Mouse (Mus musculus): ENCODE measurements around the gene Rbm45.

Gene Rbm45

GRCm38 (mm10) chr2:76369821-76370655, at the start of gene Rbm45:
Gene Rbm45 (plus strand): TSS chr2:76369984.
- peak; percentile 33 for DNase-seq (ENCODE audit: low read depth)

DNA sequence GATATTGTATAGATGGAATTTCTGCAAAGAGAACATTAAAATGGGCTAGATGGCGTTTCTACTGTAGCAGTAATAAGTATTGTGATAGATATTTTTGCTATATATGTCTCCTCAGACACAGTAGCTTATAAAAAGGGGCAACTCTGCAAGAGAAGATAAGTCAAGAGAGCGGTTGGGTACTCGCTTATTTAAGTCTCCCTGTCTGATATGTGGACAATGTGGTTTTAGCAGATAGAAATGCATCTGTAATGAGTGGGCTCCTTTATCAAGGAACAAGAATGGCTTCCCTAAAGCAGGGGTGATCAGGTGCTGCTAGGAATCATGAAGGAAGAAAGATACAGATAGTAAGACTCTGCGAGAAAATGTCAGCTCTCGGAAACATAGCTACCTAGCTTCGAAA, 49.4 kb upstream of the Rbm45 start:
- DNase-seq (ENCODE audit: low read depth) = no peak

DNA sequence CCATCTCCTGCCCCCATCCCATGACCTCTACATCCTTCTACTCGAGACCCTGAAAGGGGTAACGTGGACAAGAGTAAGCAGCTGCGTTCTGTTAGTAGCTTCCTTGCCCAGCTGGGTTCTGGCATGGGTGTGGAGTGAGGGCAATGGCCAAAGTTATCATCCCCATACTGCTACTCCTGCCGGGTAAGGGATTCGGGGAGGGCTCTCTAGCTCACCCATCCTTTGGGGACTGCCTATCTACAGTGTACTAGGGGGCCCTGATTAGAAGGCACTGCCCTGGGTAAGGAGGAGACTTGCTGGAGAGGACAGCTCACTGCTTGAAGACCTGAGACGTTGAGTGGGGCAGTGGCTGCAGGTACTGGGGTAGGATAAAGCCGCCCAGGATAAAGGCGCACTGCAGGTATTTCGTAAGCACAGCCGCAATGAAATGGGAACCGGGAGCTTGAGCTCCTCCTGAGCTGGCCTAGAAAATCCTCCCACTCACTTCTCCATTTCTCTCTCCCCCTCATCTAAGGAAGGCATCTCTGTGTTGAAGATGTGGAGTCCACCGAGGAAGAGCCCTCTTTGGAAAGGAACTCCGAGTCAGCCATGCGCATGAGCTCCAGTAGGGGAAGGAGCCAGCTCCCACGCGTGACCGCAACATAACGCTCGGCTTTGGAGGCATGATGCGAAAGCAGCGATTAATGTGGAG, 46.5 kb upstream of the Rbm45 start:
- DNase-seq (ENCODE audit: low read depth) = no peak

- DNase-seq (ENCODE audit: low read depth) = no peak
Measured at GRCm38 (mm10) chr2:76324463-76324862, 45.3 kb upstream of the Rbm45 start.

DNA sequence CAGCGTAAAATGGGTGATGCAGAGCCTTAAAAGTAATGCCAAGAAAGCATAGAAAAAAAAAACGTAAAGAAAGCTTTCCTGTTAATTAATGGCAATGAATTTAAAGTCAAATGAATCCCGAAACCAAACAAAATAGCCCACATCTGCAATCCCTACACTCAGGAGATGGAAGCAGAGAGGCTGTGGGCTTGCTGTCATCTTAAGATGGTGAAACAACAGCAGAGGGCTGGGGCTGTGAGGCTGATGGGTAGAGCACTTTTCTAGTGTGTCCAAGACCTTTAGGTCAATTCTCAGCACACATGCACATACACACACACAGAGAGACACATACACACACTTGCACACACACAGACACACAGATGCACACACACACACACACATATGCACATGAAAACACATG, 43.6 kb upstream of the Rbm45 start:
- no peak for DNase-seq (ENCODE audit: low read depth)

DNA sequence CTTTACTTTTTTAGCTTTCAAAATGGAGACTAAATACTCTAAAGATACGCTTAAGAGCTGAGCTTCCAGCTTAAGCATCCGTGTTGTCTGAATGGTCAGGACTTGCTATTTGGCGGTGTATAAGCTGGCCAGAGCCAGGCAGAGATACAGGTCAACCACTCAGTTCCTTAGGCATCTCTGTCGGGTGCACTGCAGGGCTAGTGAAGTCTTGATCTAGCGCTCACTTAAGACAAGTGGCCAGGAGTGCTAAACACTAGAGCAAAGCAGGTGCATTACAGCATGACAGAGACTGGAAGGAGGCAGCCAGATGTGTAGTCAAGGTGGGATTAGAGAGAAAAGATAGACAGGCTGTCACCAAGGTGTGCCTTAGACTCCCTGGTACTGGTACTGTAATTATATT, 39.7 kb upstream of the Rbm45 start:
- no peak for DNase-seq (ENCODE audit: low read depth)

- DNase-seq (ENCODE audit: low read depth) = peak; percentile 16
Measured at GRCm38 (mm10) chr2:76332161-76332805, 37.5 kb upstream of the Rbm45 start.

GRCm38 (mm10) chr2:76334596-76334995, 35.2 kb upstream of the Rbm45 start:
- DNase-seq (ENCODE audit: low read depth) = no peak

- DNase-seq (ENCODE audit: low read depth) = no peak
Measured at GRCm38 (mm10) chr2:76338215-76339156, 31.3 kb upstream of the Rbm45 start, which contains the start of gene Pde11a. Gene Pde11a (minus strand): TSS chr2:76338774.

DNA sequence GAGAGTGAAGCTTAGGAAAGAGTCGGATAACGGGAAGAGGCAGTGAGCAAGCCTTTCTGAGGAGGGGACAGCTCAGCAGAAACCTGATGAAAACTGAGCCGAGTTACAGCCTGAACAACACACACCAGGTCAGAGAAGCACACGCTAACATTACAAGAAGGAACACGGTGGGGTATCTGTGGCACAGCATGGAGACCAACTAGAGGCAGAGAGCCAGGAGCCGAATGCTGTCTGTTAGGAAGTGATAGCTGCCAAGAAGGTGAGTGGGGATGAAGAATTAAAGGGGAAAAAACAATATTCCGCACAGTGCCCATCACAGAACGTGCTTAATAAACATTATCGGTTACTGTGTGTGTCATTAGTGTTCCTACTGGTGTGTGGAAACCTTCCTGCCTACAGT, 27.6 kb upstream of the Rbm45 start:
- no peak for DNase-seq (ENCODE audit: low read depth)

GRCm38 (mm10) chr2:76347839-76348238, 21.9 kb upstream of the Rbm45 start:
- no peak for DNase-seq (ENCODE audit: low read depth)

DNA sequence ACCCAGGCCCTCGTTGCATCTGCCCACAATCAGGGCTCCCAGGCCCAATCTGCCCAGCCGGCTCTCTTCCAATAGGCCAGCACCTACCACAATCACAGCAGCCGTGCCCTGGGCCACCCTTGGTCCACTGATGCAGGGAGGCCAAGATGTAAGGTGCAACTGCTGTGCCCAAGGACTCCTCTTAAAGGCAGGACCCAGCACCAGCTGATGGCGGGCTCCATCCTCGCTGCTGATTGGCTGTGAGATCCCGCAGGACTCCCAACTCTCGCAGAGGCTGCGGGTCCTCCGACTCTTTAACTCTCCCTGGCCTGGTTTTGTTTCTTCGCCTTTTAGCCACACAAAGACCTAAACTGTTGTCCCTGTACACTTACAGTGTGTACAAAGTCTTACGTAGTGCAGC, 9.6 kb upstream of the Rbm45 start, which contains the start of gene Cyct:
Gene Cyct (minus strand): TSS at position 225 of the 400 bp plus-strand sequence.
- DNase-seq (ENCODE audit: low read depth) = no peak

DNA sequence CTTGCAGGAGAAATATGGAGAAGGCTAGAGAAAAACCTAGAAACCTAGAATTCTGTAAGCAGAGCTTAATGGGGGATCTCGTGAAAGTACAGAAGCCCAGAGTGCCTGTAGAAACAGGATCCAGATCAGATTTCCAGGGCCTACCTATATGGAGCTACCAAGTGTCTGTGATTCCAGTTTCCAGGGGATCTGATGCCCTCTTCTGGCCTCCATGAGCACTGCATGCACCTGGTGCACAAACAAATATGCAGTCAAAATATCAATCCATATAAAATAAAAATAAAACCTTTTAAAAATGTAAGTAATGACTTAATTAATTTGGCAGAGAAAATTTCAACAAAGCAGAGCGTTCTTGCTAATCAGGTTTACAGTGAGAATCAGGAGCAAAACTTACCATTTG, 7.7 kb upstream of the Rbm45 start:
- no peak for DNase-seq (ENCODE audit: low read depth)

DNA sequence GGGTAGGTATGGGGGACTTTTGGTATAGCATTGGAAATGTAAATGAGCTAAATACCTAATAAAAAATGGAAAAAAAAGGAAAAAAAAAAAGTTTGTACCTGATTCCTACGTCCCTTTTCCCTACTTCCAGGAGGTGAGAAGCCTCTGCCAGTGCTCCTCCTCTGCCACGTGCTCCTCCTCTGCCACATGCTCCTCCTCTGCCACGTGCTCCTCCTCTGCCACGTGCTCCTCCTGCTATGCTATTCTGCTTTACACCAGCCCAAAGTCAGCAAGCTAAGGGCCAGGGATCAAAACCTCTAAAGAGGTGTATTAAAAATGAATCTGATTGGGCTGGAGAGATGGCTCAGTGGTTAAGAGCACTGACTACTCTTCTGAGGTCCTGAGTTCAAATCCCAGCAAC, 4.0 kb upstream of the Rbm45 start:
- no peak for DNase-seq (ENCODE audit: low read depth)

- peak; percentile 44 for DNase-seq (ENCODE audit: low read depth)
Measured at GRCm38 (mm10) chr2:76367188-76367922, 2.4 kb upstream of the Rbm45 start.

- DNase-seq (ENCODE audit: low read depth) = no peak
Measured at GRCm38 (mm10) chr2:76368861-76369660, 723 bp upstream of the Rbm45 start.

GRCm38 (mm10) chr2:76370656-76370922, 805 bp downstream of the Rbm45 start:
- DNase-seq (ENCODE audit: low read depth) = no peak

DNA sequence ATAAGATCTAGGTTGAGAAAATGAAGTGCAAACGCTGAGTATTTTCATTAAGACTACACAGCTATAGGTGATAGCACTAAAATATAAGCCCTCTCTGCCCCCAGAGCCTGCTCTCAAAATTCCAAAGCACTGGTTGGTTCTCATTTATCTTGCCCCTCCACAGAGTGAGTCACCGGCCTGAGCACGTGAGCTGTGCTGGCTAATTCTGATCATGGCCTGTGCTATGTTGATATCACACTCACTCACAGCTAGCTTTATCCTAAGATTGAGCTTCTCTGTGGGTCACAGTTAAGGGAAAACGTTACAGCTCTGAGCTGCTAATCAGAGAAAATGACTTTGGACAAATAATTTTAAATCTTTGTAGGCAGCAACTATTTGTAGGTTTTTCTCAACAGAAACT, 2.5 kb downstream of the Rbm45 start:
- DNase-seq (ENCODE audit: low read depth) = no peak

DNA sequence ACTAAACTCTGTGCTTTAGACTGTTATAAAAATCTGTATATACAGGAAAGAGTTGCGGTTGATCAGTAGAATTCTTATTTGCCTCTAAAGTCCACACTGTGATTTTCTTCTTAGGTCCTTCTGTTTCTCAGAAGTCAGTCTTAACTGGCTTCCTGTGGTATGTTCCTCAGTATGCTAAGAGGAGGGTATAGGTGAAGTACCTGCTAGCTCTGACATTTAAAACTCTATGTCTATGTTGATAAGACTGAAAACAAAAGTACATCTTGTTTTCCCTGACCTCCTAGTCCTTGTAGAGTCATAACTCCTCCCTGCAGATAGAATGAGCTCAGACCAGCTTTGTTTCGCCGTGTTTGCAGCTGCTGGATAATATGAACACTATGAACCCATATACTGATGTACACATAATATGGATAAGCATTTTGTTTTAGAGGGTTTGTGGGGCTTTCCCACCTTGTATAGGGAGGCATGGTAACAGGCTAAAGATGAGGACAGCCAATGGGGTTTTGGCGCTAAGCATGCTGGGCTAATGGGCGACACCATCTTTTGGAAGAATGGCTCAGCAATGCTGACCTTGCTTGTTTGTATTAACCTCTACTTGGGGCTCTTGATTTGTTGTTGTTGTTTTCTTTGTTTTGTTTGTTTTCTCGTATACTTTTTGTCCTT, 4.9 kb downstream of the Rbm45 start:
- no peak for DNase-seq (ENCODE audit: low read depth)

DNA sequence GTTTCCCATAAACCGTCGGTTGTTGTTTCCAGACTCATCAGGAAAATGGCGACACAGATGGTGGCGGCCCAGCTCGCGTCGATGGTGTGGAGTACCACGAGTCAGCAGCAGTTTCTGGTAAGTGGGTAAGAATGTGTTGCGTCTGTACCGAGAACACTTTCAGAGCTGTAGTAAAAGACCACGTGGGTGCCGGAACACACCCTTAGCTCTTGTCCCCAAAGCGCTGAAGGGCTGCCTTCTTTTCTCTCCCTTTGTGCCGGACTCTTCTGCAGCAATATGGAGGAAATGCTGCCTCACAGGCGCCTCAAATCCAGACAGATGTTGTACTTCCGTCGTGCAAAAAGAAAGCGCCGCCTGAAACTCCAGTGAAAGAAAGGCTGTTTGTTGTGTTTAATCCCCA, 8.9 kb downstream of the Rbm45 start:
- no peak for DNase-seq (ENCODE audit: low read depth)

Data from fibroblast of lung, adult 2 months (primary cell).